Mouse (Mus musculus): ENCODE measurements around the gene Hepacam.

GRCm38 (mm10) chr9:37367301-37368080 is at the start of gene Hepacam:
- TF ChIP-seq POLR2A (IDR thresholded peaks at IDR 0.05; ENCODE audit: low read depth, low read length), result no peak
- TF ChIP-seq CTCF (conservative IDR thresholded peaks at IDR 0.05; ENCODE audit: insufficient read depth, insufficient read length, low read depth, low read length), result no peak
